Mouse (Mus musculus): ENCODE data around the gene Agr2. TPM values are rescaled to one million over a fixed set of nuclear protein-coding genes. Genes with fewer than 3 reads are reported as not detected.
A peak's percentile ranks its signal among the peaks of the same experiment; 100 is the strongest.

The Agr2 gene
- polyA plus RNA-seq, 1 experiment from 2014 or later = 0.32 TPM

DNA sequence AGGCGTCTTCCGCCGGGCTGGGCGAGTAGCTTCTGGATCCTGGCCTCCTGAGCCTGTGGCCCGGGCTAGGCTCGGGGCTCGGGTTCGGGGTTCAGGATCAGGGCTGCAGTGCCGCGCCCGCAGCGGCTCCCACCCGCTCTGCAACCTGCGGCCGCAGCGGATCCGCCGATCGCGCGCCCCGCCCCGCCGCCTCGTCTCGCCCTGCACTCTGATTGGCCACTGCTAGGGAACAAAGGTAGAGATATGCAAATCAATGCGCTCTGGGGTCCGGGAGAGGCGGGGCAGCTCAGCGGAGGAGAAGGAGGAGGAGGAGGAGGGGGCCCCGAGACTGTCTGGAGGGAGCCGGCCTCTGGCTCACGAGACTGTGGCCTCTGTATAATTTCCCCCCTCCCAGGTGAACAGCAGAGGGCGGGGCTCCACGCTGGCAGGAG lies 49.7 kb downstream of the Agr2 start, which contains the start of gene Tspan13:
Tspan13 (minus strand) TSS at position 153 of the 431 bp plus-strand sequence.
- peak within 1 kb of the TSS; percentile 91 for H3K4me2 ChIP-seq (replicated peaks)
- no peaks in the 10 kb centered on the region for H3K9me3 ChIP-seq
- peak within 1 kb of the TSS; percentile 83 for H3K9ac ChIP-seq
- no peak within 1 kb of the TSS; the same call in 1 of the 2 replicates for H3K27ac ChIP-seq
- peaks cover 19% of the 10 kb centered on the region; the same call in 1 of the 2 replicates for H3K4me1 ChIP-seq
- no peaks in the 10 kb centered on the region for H3K36me3 ChIP-seq
- H3K4me3 ChIP-seq = peak within 1 kb of the TSS; percentile 86
- no peaks in the 10 kb centered on the region for H3K27me3 ChIP-seq
- ATAC-seq (ENCODE audit: low FRiP score, low read depth) = peak; percentile 97
- WGBS = under 1% methylated on average over 34 of the region's 35 CpGs

- H3K4me2 ChIP-seq (replicated peaks) = no peak overlapping the region
- no peak overlapping the region for H3K27ac ChIP-seq
- no peaks in the 10 kb centered on the region for H3K9me3 ChIP-seq
- no peaks in the 10 kb centered on the region for H3K27me3 ChIP-seq
- WGBS = 81% methylated on average over 2 of the region's 2 CpGs
- no peak overlapping the region for H3K9ac ChIP-seq
- ATAC-seq (ENCODE audit: low FRiP score, low read depth) = no peak
- no peaks in the 10 kb centered on the region for H3K36me3 ChIP-seq
- peaks cover 24% of the 10 kb centered on the region for H3K4me1 ChIP-seq
- no peak overlapping the region for H3K4me3 ChIP-seq
Observed at GRCm38 (mm10) chr12:36044691-36045090, 52.0 kb downstream of the Agr2 start.

- H3K4me2 ChIP-seq (replicated peaks) = no peak overlapping the region
- no peak overlapping the region for H3K27ac ChIP-seq
- H3K4me3 ChIP-seq = no peak overlapping the region
- 13% methylated on average over 5 of the region's 5 CpGs for WGBS
- H3K4me1 ChIP-seq = peaks cover 17% of the 10 kb centered on the region
- no peaks in the 10 kb centered on the region for H3K9me3 ChIP-seq
- no peaks in the 10 kb centered on the region for H3K36me3 ChIP-seq
- no peak for ATAC-seq (ENCODE audit: low FRiP score, low read depth)
- no peak overlapping the region for H3K9ac ChIP-seq
- H3K27me3 ChIP-seq = no peaks in the 10 kb centered on the region
Observed at GRCm38 (mm10) chr12:36046196-36046595, 53.5 kb downstream of the Agr2 start.

- ATAC-seq (ENCODE audit: low FRiP score, low read depth) = peak; percentile 79; the same call in 1 of the 2 replicates
- H3K4me2 ChIP-seq (replicated peaks) = no peak overlapping the region
- H3K27me3 ChIP-seq = no peaks in the 10 kb centered on the region
- H3K27ac ChIP-seq = no peak overlapping the region
- H3K9me3 ChIP-seq = no peaks in the 10 kb centered on the region
- no peak overlapping the region for H3K9ac ChIP-seq
- no peaks in the 10 kb centered on the region for H3K36me3 ChIP-seq
- WGBS = 34% methylated on average over 2 of the region's 2 CpGs
- H3K4me1 ChIP-seq = peaks cover 13% of the 10 kb centered on the region
- no peak overlapping the region for H3K4me3 ChIP-seq
Observed at GRCm38 (mm10) chr12:36047593-36047992, 54.9 kb downstream of the Agr2 start.

DNA sequence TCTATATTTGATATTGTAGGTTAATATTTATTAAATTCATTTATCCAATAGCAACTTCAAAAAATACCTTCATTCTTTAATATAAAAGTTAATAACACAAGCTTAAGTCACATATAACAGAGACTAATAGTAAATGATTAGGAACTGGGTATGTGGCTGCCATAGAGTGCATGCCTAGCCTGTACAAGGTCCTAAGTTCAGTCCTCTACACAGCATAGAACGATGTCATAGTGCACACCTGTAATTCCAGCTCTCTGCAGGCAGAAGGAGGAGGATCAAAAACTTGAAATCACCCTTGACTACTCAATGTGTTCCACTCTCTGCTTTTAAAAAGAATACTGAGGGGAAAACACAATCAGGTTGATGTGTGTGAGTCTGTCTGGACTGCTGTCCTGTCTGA lies 57.6 kb downstream of the Agr2 start:
- no peaks in the 10 kb centered on the region for H3K9me3 ChIP-seq
- WGBS = 77% methylated on average over 1 of the region's 1 CpGs

More for the DNA sequence above, 57.6 kb downstream of the Agr2 start:
- Histone ChIP-seq H3K27me3 (no peaks in the 10 kb centered on the region), H3K36me3 (no peaks in the 10 kb centered on the region), H3K9ac (no peak overlapping the region), H3K4me2 (replicated peaks) (no peak overlapping the region), H3K4me3 (no peak overlapping the region), H3K27ac (no peak overlapping the region), H3K4me1 (peaks cover 13% of the 10 kb centered on the region)
- ATAC-seq (ENCODE audit: low FRiP score, low read depth) = no peak

Other genes with a start within 250 kb of the Agr2 start
- 0.24 TPM in 1 of 2 replicates, not detected in the other for gene Agr3, start 67.3 kb upstream of the Agr2 start, polyA plus RNA-seq (2015; fragmentation: Nextera tagmentation; extraction: Ambion mirVana)
- gene Tspan13, start 49.6 kb downstream of the Agr2 start, polyA plus RNA-seq (2015; fragmentation: Nextera tagmentation; extraction: Ambion mirVana) = 56.4 and 57.4 TPM in 2 replicates
- 35.0 and 35.4 TPM in 2 replicates for gene Ankmy2, start 164.2 kb downstream of the Agr2 start, polyA plus RNA-seq (2015; fragmentation: Nextera tagmentation; extraction: Ambion mirVana)
- gene Bzw2, start 165.2 kb downstream of the Agr2 start, polyA plus RNA-seq (2015; fragmentation: Nextera tagmentation; extraction: Ambion mirVana) = 242 and 259 TPM in 2 replicates